Mouse (Mus musculus) mouse trophoblast stem cell (cell line): ENCODE measurements around the gene Espl1.
"Not testable (repeated sequence)": the region's sequence is repeated elsewhere in the genome, so short reads cannot be mapped to it uniquely, and the experiment has no call there.

Experiments
- in situ Hi-C, 2 experiments: fragments of 300-500 bp; cut with MseI, MboI; formaldehyde crosslinking; loops; 2 replicates in 1 of 2; 3 replicates in 1 of 2; pipeline ENCODE4 v1.15.1; 2025

The Espl1 gene

DNA sequence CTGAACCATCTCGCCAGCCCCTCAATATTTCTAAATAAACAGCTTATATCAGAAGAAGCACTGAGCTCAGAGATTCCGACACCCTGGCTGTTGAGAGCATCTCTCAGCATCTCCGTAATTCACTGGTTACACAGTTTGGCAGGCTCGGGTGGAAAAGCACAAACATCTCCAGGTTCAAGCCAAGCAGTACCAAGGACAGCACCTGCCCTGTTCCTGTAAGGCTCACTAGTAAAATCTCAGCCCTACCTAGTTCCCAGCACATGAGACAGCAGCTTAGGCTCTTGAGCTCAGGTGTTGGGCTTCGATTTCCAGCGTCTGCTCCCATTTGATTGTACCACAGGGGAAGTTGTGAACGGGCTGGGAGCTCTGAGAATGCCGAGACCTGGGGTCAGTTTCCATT lies 39.2 kb downstream of the Espl1 start:
- in situ Hi-C loops: no loop called here

DNA sequence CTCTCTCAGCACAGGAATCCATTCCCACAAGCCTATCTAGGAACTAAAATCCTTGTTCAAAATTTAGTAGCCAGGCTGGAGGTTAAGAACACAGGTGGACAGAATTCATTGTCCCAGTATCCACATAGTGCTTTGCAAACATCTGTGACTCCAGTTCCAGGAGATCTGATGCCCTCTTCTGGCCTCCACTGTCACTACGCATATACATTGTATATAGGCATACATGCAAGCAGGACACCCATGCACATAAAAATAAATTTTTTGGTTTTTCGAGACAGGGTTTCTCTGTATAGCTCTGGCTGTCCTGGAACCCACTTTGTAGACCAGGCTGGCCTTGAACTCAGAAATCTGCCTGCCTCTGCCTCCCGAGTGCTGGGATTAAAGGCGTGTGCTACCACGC lies 39.9 kb downstream of the Espl1 start:
- in situ Hi-C loops: not testable (repeated sequence)

- in situ Hi-C loops: no loop called here
Observed at GRCm38 (mm10) chr15:102336946-102337345, 40.9 kb downstream of the Espl1 start.

DNA sequence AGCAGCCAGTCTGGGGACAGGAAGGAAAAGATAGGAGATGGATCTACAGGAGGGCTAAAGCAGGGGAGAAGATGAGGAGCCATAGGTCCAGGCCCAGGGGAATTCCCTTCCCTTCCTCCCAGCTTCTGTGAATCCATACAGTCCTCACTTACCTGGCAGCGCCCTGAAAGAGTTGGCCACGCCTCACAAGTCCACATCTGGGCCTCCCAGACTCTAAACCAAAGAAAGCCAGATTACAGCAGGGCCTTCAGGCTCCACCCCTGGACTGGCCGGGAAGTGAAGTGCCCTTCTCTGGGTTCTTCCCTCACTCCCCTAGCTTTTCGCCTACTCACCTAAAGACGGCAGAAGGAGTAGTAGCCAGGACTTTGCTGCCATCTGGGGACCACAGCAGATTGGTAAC lies 43.5 kb downstream of the Espl1 start:
- in situ Hi-C loops: no loop called here

GRCm38 (mm10) chr15:102341580-102341979 lies 45.5 kb downstream of the Espl1 start:
- in situ Hi-C loops: no loop called here

DNA sequence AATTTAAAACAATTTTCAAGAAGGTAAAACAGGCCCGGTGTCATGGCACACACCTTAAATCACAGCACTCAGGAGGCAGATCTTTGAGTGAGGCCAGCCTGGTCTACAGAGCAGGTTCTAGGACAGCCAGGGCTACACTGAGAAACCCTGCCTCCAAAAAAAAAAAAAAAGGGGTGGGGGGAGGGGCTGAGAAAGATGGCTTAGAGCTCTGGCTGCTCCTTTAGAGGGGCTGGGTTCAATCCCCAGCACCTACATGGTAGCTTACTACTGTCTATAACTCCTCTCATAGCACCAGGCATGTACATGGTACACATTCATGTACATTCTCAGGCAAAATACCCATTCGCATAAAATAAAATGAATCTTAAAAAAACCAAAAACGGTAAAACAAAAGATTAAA lies 48.4 kb downstream of the Espl1 start:
- in situ Hi-C loops: no loop called here

DNA sequence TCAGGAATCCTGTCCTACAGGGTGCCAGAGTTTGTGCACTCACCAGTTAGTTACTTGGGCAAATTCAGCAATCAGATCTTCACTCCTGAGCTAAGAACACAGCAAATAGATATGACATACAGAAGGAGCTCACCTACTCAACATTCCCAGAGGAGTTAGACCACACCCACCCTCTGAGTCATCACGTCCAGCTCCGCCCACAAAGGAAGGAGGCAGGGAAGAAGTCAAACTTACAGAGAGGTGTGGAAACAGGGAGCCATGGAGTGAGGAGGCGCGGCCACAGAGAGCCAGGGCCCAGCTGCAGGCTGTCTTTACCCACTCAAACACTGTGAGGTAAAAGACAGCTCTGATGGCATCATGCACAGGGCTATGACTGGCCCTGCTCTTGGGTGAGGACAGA lies 50.4 kb downstream of the Espl1 start:
- in situ Hi-C loops: no loop called here

DNA sequence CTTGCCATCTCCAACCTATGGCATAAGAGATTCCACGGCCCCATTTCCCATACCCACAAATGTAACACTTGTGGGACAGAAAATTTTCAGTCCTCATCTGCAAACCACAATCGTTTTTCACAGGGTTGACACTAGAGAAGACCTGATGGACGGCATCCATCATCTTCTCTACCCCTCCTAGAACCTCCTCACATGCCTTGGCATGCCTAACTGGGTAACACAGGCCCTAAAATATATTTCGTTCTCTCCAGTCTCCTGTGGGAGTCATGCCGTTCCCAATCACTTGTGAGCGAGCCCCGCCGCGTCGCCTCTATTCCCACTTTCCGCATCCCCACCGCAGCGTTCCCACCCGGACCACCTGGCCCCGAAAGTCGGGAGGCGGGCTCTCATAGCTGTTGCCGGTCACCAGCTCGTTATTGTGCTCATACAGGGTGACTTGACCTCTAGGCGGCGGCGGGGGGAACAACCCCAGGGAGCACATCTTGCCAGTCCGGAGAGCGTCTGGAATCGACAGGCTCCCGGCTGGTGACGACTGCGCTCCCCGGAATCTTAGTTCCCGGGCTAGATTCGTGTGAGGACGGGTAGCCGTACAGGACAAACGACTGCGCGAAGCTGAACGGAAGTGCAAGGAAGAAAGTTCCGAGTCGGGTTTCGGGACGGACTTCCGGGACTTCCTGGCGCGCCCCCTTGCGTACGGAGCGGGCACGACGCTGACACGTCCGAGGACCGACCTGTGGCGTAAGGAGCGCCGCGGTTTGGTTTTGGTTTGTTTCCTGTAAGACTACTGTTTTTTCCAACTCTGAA lies 54.3 kb downstream of the Espl1 start, which contains the start of gene Aaas:
Gene Aaas (minus strand): TSS at position 634 of the 804 bp plus-strand sequence.
- in situ Hi-C loops: no loop called here

DNA sequence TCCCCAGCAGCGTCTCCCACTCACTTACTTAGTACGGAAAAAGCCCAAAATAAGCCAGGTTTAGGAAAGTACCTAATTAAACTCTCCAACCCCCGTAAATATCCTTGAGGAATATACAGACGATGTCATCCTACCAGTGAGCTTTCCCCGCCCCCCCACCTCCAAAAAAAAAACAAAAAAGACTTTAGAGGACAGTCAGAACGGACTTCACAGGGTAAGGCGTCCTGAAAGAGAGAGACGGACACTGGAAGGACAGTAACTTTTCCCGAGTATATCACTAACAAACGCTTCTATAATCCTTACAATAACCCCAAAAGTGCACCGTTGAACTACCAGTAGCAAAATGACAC lies 54.9 kb downstream of the Espl1 start:
- in situ Hi-C loops: no loop called here

GRCm38 (mm10) chr15:102352177-102352576 lies 56.1 kb downstream of the Espl1 start:
- in situ Hi-C loops: no loop called here

GRCm38 (mm10) chr15:102353986-102354385 lies 57.9 kb downstream of the Espl1 start:
- in situ Hi-C loops: no loop called here

GRCm38 (mm10) chr15:102355134-102355870 lies 59.2 kb downstream of the Espl1 start:
- in situ Hi-C loops: no loop called here

DNA sequence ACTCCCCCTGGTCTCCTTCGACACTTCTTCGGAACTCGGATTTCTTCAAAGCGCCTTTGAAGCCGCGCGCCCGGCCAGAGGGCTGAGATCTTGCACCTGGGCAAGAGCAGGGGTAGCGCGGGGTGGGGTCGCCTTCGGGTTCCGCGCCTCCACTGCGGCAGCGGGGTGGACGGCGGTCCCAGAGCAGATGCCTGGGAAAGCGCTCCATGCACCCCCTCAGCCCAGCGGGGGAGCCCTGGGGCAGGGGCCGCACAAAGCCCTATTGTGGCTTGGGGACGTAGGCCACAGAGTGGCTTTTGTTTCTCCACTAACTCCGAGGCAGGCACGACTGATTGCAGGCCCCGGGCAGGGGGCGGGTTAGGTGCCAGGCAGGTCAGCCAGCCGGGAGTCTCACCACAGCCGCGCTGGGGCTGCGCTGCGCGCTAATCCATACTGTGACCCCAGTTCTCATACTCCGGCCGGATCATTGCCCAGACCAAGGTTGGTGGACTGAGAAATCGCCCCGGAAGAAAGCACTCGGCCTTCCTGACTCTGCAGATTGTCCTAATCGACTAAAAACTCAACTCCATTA lies 59.9 kb downstream of the Espl1 start:
- in situ Hi-C loops: no loop called here

DNA sequence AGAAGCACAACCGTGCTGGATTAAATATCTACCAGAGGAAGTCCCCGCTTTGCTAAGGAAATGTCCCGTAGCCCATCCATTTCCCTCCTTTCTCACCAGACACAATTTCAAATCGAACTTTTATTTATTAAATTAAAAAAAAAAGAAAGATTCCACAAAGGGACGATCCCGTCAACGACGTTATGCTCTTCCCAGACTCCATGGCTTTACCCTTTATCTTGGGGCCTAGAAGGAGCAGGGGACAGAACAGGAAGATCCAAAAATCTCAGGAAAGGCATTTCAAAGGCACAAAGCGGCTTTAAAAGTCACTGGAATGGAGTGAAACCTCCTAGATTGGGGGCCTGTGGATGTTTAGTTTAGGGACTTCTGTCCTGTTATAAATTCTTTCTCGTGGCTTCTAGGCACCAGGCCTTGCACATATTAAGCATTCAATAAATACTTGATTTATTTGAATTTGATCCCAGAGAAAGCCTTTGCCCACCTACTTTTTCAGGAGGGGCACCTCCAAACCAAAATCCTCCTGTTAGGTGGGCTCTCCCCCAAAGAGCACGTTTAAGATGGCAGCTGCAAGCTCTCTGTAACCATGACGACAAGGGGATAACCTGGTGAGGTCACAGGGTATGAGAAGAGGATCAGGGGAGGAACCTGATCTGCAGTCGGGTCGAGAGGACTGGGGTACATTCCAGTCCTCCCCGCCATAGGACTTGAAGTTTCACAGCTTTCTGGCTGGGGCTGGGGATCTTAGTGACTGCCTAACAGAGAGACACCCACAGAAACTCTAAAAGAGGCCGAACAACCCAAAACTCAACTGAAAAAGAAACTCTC lies 60.6 kb downstream of the Espl1 start:
- in situ Hi-C loops: no loop called here

- in situ Hi-C loops: no loop called here
Observed at GRCm38 (mm10) chr15:102358126-102358525, 62.1 kb downstream of the Espl1 start.

- in situ Hi-C loops: no loop called here
Observed at GRCm38 (mm10) chr15:102358834-102359233, 62.8 kb downstream of the Espl1 start.

DNA sequence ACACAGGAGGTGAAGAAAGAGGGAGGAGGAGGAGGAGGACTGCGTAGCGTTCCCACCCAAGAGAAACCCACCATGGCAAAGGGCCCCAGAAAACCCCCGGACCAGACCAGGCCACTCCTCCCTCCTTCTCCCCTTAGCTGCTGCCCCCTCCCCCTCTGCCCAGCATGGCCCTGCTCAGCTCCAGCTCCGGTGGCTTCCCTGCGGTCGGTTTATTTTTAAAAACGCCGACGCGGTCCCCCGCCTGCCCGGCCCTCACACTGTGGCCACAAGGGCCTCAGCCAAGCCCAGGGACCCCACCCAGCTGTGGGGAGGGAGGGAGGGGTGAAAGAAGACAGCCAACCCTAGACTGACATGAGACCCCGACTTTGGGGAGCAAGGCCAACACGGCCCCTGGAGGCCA lies 66.6 kb downstream of the Espl1 start:
- in situ Hi-C loops: no loop called here

GRCm38 (mm10) chr15:102364678-102365077 lies 68.6 kb downstream of the Espl1 start:
- in situ Hi-C loops: no loop called here

DNA sequence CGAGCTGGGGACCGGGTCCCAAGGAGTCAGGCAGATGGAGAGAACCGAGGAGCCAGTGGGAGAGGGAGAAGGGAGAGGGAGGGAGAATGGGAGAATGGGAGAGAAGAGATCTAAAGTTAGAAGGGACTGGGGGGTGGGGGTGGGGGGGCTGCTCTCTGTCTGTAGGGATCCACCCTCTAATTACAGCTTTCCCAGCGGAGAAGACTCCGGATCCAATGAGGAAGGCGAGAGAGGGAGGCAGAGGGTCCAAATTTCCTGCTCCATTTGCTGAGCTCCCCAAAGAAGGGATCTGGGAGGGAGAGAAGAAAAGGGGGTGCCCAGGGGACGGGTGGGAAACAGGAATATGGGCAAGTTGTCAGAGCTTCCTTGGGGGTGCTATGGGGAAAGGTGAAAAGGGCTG lies 70.2 kb downstream of the Espl1 start:
- in situ Hi-C loops: no loop called here

DNA sequence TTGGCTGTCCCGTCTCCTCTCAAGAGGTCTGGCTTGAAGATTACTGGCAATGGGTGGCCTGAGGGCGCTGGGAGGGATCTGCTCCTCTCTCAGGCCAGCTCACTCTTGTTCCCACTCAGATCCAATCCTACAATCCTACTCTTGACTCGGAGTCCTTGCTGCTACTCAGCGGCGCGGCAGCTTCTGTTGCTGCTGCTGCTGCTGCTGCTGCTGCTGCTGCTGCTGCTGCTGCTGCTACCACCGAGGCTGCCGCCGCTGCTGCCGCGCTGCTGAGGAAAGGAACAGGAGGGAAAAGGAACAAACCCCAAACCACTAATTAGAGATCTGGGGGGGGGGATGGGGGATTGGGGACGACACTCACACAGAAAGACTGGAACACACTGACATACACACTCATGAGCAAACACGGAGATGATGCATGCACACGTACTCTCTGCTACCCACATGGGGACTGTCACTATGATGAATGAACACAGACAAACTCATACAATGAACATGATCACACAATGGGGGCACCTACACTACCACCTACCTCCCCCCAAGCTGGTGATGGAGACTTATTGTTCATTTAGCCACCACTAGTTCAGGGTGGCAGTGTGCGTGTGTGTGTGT lies 70.8 kb downstream of the Espl1 start, which contains the start of gene Sp7:
Gene Sp7 (minus strand): TSS at position 450 of the 612 bp plus-strand sequence.
- in situ Hi-C loops: no loop called here

- in situ Hi-C loops: no loop called here
Observed at GRCm38 (mm10) chr15:102369972-102370371, 73.9 kb downstream of the Espl1 start.
